Mouse (Mus musculus): ENCODE results near the gene Mgea5.

DNA sequence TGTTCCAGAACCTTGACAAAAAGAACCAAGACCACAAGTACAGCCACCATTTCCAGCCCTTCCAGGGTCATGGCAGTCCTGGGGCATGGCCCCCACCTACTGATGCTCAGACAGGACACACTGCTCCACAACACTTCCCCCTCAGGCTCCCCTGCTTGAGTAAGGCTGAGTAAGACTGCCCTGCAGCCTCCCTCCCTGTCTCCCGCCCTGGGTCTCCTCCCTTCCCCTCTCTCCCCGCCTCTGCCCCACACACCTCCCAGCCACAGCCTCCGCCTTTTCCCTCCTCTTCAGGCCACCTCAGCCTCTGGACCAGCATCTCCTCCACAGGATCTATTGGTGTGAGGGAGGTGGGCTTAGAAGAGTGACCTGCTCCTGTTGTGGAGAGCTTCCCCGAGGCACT is 19.8 kb upstream of the Mgea5 start:
- TF ChIP-seq EP300 (IDR thresholded peaks at IDR 0.05; ENCODE audit: low read depth in 1 of 2, low read length in 2 of 2) = no peak
- no peak for TF ChIP-seq NRF1 (IDR thresholded peaks at IDR 0.05; ENCODE audit: insufficient read depth, low read depth, low read length, poor library complexity, severe bottlenecking)
- no peak for TF ChIP-seq POLR2A (IDR thresholded peaks at IDR 0.05; ENCODE audit: control insufficient read depth in 1 of 2, insufficient read depth in 1 of 2, low read depth in 1 of 2, low read length in 2 of 2, poor library complexity in 1 of 2)
- no peak for TF ChIP-seq GATA1 (IDR thresholded peaks at IDR 0.05; ENCODE audit: low read depth, low read length)
- no peak for TF ChIP-seq CTCF (IDR thresholded peaks at IDR 0.05 in 2 of 3, conservative IDR thresholded peaks at IDR 0.05 in 1 of 3; ENCODE audit: control insufficient read depth in 1 of 3, insufficient read depth in 1 of 3, low read depth in 2 of 3, low read length in 3 of 3, poor library complexity in 1 of 3, severe bottlenecking in 1 of 3)
- no peak for TF ChIP-seq TAL1 (IDR thresholded peaks at IDR 0.05; ENCODE audit: low read length)
- TF ChIP-seq MAFK (IDR thresholded peaks at IDR 0.05; ENCODE audit: borderline replicate concordance, low read depth, low read length) = no peak
- TF ChIP-seq ZMIZ1 (IDR thresholded peaks at IDR 0.05; ENCODE audit: low read depth, low read length) = no peak
- TF ChIP-seq MAZ (IDR thresholded peaks at IDR 0.05; ENCODE audit: low read depth, low read length) = no peak
- TF ChIP-seq E2F4 (IDR thresholded peaks at IDR 0.05; ENCODE audit: borderline replicate concordance, low read depth, low read length) = no peak

Data from MEL (cell line).